Mouse (Mus musculus): ENCODE results near the gene Zfp970. TPM values are rescaled to one million over a fixed set of nuclear protein-coding genes. Genes with fewer than 3 reads are reported as not detected.

The Zfp970 gene
- total RNA-seq, 2 experiments from 2014 or later, result 44.4 to 44.9 TPM

Other genes starting within 250 kb of the Zfp970 start
- gene Gm14409, start 197.7 kb upstream of the Zfp970 start, total RNA-seq (2021), result under 1 TPM; 0.91 to 1.00 TPM
- 1 to 10 TPM; 2.2 TPM for gene Gm14412, start 140.4 kb upstream of the Zfp970 start, total RNA-seq (2021)
- 10 to 100 TPM in 1 of 2 experiments, 1 to 10 TPM in 1; 9.6 to 12.1 TPM for gene Gm14418, start 66.4 kb upstream of the Zfp970 start, total RNA-seq (2021)
- 10 to 100 TPM; 37.9 to 40.1 TPM for gene Gm14403, start 33.5 kb downstream of the Zfp970 start, total RNA-seq (2021)
- gene Gm14406, start 113.5 kb downstream of the Zfp970 start, total RNA-seq (2021), result not detected

Data from gastrocnemius, adult 18-20 months (tissue).